Mouse (Mus musculus) CH12F3 (cell line): Measurements from ENCODE around the gene Sestd1.

Experiments used
- in situ Hi-C: fragments of 300-500 bp; cut with MboI; formaldehyde crosslinking; loops from 2 replicates; pipeline ENCODE4 v1.14.3; 2020; ENCODE audit warnings: low sequenced_read_pairs

The Sestd1 gene

GRCm38 (mm10) chr2:77280512-77281409 is at the start of gene Sestd1:
Sestd1 (minus strand) TSS chr2:77280592.
- in situ Hi-C loops = no loop called here

DNA sequence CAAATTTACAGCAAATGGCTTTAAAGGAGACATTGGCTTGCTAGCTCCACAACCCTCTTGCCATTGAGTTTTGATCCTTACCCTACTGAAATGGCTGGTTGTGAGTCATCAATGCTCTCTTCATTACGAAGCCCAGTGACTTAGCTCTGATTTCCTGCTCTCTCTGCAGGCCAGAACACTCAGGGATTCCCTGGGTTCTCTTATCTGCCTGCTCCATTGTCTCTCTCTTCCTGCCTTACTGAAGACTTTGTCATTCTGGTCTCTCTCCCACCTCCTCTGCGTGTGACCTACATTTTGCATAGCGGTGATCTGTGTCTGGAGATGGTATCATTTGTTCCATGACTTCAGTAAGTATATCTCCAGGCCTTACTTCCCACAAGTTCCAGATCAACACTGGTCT is 46.9 kb upstream of the Sestd1 start:
- in situ Hi-C loops = no loop called here

DNA sequence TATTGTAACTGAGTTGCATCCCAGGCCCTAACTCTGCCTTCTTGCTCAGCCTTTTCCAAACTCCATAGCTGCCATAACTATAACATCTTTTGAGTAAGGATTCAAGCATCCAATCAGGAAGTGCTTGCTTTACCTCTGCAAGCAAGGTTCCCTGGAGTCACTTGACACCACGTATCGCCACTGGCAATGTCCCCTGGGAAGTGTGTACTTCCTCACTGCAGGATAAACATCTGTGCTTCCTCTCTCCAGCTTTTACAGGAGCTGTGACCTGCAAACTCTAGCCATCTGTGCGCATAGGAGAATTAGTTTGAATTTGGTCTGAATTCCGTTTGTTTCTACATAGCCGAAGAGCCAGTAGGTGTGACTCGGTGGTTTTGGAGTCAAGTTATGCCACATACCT is 43.3 kb upstream of the Sestd1 start:
- in situ Hi-C loops = no loop called here

GRCm38 (mm10) chr2:77323156-77323555 is 42.8 kb upstream of the Sestd1 start:
- in situ Hi-C loops = no loop called here

DNA sequence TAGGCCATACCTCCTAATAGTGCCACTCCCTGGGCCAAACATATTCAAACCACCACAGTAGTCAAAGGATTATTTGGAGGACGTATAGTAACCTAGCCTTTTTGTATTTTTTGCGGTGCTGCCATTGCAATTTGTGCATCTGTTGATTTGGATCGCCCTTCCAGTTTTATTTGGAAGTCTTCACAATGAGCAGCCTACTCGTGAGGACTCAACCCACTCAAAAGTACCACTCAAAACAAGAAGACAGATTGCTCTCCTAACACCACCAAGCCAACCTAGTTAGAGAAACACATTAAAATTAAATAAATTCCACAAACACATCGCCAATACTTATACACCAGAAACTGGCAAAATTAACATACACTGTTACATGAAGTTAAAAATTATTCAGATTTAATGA is 38.8 kb upstream of the Sestd1 start:
- in situ Hi-C loops = no loop called here

- in situ Hi-C loops = no loop called here
Observed at GRCm38 (mm10) chr2:77316961-77317360, 36.6 kb upstream of the Sestd1 start.

- in situ Hi-C loops = no loop called here
Observed at GRCm38 (mm10) chr2:77313846-77314245, 33.5 kb upstream of the Sestd1 start.

GRCm38 (mm10) chr2:77312616-77313015 is 32.2 kb upstream of the Sestd1 start:
- in situ Hi-C loops = no loop called here

DNA sequence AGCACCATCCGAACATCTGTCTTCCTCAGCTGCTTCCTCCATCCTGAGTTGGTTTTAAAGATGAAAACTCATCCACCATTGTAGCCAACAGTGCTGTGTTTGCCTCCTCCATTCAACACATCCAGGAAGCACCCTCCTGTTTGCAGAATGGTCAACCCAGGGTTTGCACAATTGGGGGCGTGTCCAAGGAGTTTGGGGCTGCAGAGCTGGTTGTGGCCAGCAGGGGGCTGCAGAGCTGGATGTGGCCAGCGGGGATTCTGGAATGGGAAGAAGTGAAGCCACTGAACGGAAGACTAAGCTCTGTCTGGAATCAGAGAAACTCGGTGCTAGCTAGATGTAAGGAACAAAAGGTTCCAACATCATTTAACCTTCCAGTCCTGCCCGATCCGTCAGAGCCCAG is 28.9 kb upstream of the Sestd1 start:
- in situ Hi-C loops = no loop called here

DNA sequence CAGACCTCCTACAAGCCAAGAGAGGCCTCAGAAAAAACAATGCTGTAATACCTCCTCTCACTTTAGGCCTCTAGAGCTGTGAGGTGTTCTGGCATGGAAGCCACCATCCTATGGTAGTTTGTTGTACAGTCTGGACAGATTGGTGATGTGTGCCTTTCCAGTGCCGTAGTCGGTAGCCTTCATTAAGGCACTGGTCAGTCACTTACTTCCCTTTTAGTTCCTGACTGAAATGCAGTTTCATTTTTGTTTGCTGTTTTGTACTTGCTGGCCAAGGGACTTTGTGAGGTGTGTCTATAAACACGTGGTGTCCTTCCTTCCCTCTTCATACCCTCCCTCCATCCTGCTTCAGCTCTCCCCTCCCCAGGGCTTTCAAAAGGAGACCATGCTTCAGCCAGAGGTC is 24.1 kb upstream of the Sestd1 start:
- in situ Hi-C loops = no loop called here

GRCm38 (mm10) chr2:77303716-77304115 is 23.3 kb upstream of the Sestd1 start:
- in situ Hi-C loops = no loop called here

DNA sequence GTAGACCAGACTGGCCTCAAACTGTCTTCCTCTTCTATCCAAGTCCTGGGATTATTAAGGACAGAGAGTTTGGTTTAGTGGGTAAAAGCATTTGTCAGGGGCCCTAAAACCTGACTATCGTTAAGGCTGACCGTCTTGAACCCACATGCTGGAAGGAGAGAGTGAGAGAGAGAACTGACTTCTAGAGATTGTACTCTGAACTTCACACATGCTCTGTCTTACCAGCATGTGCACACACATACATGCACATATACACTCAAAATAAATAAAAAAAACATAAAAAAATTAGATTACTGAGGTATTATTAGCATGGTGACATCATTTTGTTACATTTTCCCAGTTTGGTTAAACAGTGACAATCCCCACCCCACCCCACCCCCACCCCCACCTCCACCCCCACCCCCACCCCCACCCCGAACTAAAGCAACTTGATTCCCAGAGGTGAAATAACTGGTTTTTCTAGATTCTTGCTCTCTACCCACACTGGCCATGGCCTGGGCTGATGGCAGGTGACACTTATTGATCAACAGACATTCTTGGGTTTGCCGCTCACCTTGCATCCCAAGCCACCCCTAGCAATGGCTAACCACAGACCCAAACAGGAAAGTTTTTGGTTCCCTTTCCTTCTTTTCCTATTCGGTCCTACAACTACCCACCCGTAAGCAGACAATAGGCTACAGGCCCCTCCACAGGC is 22.4 kb upstream of the Sestd1 start:
- in situ Hi-C loops = no loop called here

DNA sequence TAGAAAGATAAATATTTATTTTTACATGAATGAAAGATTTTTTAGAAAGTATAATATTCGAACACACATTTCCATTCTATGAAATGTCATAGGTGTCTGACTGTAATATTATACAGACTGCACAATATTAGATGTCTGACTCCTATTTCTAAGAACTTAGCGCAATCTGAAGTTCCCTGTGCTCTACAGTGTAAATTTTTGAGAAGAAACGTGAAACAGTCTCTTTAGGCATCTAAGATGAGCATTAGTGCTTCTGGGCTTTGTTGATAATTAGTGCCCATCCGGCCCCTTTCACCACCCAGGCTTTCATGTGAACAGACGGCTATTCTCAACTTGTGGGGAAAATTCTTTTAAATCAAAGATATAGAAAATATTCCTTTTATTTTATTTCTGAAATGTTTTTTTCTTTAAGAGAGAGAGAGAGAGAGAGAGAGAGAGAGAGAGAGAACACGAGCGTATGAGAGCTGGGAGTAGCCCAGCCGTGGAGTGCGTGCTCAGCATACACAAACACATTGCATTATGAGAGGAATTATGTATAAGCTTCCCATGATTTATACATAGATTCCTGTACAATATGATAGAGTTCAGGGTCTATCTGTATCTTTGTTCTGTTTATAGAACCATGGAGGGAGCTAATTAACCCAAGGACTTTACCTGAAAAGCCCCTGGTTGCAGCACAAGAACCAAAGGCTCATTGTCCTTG is 21.4 kb upstream of the Sestd1 start:
- in situ Hi-C loops = no loop called here

GRCm38 (mm10) chr2:77289701-77290100 is 9.3 kb upstream of the Sestd1 start:
- in situ Hi-C loops = no loop called here

DNA sequence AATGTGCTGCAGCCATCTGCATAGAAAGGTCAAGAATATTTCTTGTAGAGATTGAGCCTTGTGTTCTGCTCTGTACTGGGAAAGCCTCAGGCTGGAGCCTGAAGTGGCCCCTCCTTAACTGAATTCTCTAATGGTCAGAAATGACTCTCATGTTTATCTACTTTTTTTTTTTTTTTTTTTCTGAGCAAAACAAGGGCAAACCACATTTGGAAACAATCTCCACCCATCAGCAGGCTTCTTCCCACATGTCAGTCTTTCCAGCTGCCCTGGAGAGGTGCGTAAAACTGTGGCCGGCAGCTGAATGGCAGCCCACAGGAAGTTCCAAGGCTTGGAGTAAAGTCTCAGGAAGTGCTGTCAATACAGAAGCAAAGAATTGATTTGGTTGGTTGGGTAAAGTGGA is 6.4 kb upstream of the Sestd1 start:
- in situ Hi-C loops = no loop called here

- in situ Hi-C loops = no loop called here
Observed at GRCm38 (mm10) chr2:77284281-77284899, 4.0 kb upstream of the Sestd1 start.

DNA sequence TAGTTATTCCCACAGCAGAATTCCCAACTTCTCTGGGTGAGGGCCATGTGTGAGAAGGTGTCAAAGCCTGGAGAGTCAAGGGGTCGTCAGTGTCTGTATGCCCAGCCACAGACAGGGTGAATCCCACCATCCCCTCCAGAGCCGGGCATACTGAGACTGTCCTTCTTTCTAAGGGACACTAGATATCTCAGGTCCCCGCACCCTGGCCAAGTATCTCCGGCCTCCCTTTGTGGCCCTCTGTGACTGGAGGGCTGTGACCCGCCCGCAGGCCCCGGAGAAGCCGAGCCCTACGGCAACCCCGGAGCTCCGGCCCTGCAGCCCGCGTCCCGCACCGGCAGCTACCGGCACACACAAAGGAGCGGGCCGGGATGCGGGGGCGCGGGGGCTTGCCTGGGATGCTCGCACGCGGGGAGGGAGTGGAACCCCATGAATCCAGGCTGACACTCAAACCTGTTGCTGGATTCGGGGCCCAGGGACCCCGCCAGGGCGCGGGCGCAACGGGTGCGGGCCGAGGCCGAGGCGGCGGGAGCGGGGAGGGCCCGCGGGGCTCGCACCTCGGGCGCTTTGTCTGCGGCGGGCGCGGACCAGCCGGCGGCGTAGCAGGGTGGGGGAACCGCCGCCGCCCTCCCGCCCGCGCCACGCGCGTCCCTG is 406 bp downstream of the Sestd1 start:
- in situ Hi-C loops = no loop called here

- in situ Hi-C loops = no loop called here
Observed at GRCm38 (mm10) chr2:77277272-77277671, 3.1 kb downstream of the Sestd1 start.

GRCm38 (mm10) chr2:77275851-77276250 is 4.5 kb downstream of the Sestd1 start:
- in situ Hi-C loops = no loop called here

DNA sequence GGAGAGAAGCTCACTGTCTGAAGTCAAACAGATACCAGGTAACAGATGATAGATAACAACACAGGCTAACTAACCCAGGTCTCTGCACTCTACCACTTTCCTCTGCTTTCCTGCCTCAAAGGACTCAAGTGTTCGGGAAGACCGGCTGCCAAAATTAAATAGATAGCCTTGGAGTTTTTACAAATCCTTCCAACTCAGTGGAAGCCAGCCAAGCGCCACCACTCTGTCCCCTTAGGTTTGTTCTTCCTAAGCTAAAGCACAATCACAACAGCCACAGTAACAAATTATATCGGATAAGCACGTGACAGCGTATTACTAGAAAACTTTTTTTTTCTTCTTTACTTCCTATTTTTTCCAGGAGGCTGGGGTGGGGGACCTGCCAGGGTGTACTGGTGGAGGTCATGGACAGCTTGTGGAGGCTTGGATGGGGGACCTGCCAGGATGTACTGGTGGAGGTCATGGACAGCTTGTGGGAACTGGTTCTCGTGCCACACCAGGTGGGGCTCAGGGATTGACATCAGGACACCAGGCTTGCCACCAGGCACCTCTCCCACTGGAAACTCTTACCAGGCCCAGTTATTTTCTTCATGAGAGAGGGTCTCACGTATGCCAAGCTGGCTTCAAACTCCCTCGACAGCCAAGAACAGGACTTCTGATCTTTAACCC is 5.3 kb downstream of the Sestd1 start:
- in situ Hi-C loops = no loop called here
